ENCODE assay signal across 20 mouse cellular contexts in the genomic region with DNA sequence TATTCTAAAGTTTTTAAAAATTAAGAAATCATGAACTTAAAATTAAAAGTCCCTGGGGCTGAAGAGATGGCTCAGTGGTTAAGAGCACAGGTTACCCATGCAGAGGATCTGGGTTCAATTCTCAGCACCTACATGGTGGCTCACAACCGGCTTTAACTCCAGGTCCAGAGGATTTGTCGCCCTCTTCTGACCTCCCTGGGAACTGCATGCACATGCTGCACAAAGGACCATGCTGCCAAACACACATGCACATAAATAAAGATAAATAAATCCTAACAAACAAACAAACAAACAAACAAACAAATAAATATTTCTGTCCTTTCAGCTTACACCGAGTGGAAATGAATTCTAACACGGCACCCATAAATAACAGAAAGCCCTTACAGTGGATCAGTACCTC. TPM values are rescaled to one million over a fixed set of nuclear protein-coding genes. Genes with fewer than 3 reads are reported as not detected.
A peak's percentile ranks its signal among the peaks of the same experiment; 100 is the strongest.
DNase-seq lines count a peak whose midpoint lies in the region; ATAC-seq and TF ChIP-seq lines count a peak whose summit lies in the region.
"Had no signal": no experiment of that assay in that cellular context is flagged by ENCODE, and none has a peak within 500 bp of the region (broad histone marks: within the 10 kb centered on the region; RNA-seq: fewer than 3 reads in every experiment).

No protein-coding gene starts in this region.

- 84% methylated on average over 4 of the region's 4 CpGs for WGBS in kidney, postnatal 0 days
- 78% methylated on average over 4 of the region's 4 CpGs for WGBS in lung, postnatal 0 days
- 86% methylated on average over 4 of the region's 4 CpGs for WGBS in stomach, postnatal 0 days

- no peaks in the 10 kb centered on the region for H3K9me3 ChIP-seq in kidney, postnatal 0 days (replicated peaks; ENCODE audit: low read length)
- no peaks in the 10 kb centered on the region for H3K9me3 ChIP-seq in lung, postnatal 0 days (ENCODE audit: low read length)
- no peaks in the 10 kb centered on the region for H3K9me3 ChIP-seq in ES-E14 (ENCODE audit: control insufficient read depth, insufficient read depth, low read depth, low read length)
- H3K9me3 ChIP-seq in stomach, postnatal 0 days (ENCODE audit: control insufficient read depth, low read length): peaks cover 4% of the 10 kb centered on the region; the same call in 1 of the 2 replicates
- H3K9me3 ChIP-seq: forebrain, embryonic 12.5 days; heart, embryonic 15.5 days; hindbrain, embryonic 10.5 days; neural tube, embryonic 12.5 days had no signal

- H3K9ac ChIP-seq in kidney, postnatal 0 days (ENCODE audit: low read depth, low read length): no peak overlapping the region
- no peak overlapping the region for H3K9ac ChIP-seq in lung, postnatal 0 days (replicated peaks; ENCODE audit: low read depth)
- H3K9ac ChIP-seq in ES-E14 (ENCODE audit: insufficient read depth, low read depth, low read length, poor library complexity, severe bottlenecking): no peak overlapping the region
- H3K9ac ChIP-seq in stomach, postnatal 0 days (ENCODE audit: low read length): no peak overlapping the region
- H3K9ac ChIP-seq: forebrain, embryonic 12.5 days; heart, embryonic 15.5 days; neural tube, embryonic 12.5 days had no signal

- H3K4me2 ChIP-seq in kidney, postnatal 0 days (ENCODE audit: low read length): no peak overlapping the region
- H3K4me2 ChIP-seq in lung, postnatal 0 days (replicated peaks; ENCODE audit: low read depth, low read length): no peak overlapping the region
- no peak overlapping the region for H3K4me2 ChIP-seq in stomach, postnatal 0 days (replicated peaks; ENCODE audit: low read depth)
- H3K4me2 ChIP-seq: forebrain, embryonic 12.5 days; heart, embryonic 15.5 days; neural tube, embryonic 12.5 days had no signal

- H3K27ac ChIP-seq in kidney, postnatal 0 days: no peak overlapping the region
- H3K27ac ChIP-seq in lung, postnatal 0 days (ENCODE audit: low read length): no peak overlapping the region
- H3K27ac ChIP-seq in ES-E14 (ENCODE audit: insufficient read depth, low read depth, low read length, poor library complexity, severe bottlenecking): no peak overlapping the region
- H3K27ac ChIP-seq in stomach, postnatal 0 days (replicated peaks): no peak overlapping the region
- H3K27ac ChIP-seq: forebrain, embryonic 12.5 days; heart, embryonic 15.5 days; hindbrain, embryonic 10.5 days; neural tube, embryonic 12.5 days had no signal

- peaks cover 7% of the 10 kb centered on the region for H3K4me1 ChIP-seq in kidney, postnatal 0 days (replicated peaks; ENCODE audit: insufficient read depth, low read length)
- no peaks in the 10 kb centered on the region; the same call in 1 of the 2 replicates for H3K4me1 ChIP-seq in lung, postnatal 0 days (ENCODE audit: insufficient read depth, low read depth, low read length)
- H3K4me1 ChIP-seq in ES-E14 (ENCODE audit: control insufficient read depth in 2 of 2, insufficient read depth in 2 of 2, low read length in 2 of 2, poor library complexity in 1 of 2): peaks cover 0 to 5% of the 10 kb centered on the region in 2 experiments; a peak in 1 of 4 replicates
- H3K4me1 ChIP-seq in stomach, postnatal 0 days (replicated peaks; ENCODE audit: control insufficient read depth, insufficient read depth): no peaks in the 10 kb centered on the region

- no peak for TF ChIP-seq EP300 in lung, postnatal 0 days (IDR thresholded peaks at IDR 0.05)
- TF ChIP-seq EP300 in stomach, postnatal 0 days (optimal IDR thresholded peaks at IDR 0.05): no peak

- in situ Hi-C loops in ES-E14 (cut with MboI; ENCODE audit: low sequenced_read_pairs in 2 of 2, unreplicated experiment in 2 of 2): no loop called here

- no peak for ATAC-seq in kidney, postnatal 0 days (replicated peaks; ENCODE audit: low FRiP score, low read depth)
- ATAC-seq in lung, postnatal 0 days: no peak
- no peak for ATAC-seq in stomach, postnatal 0 days (ENCODE audit: low FRiP score, low TSS enrichment)

- H3K36me3 ChIP-seq in kidney, postnatal 0 days (ENCODE audit: insufficient read depth, low read length): no peaks in the 10 kb centered on the region
- no peaks in the 10 kb centered on the region for H3K36me3 ChIP-seq in lung, postnatal 0 days (ENCODE audit: insufficient read depth, low read length)
- no peaks in the 10 kb centered on the region for H3K36me3 ChIP-seq in ES-E14 (ENCODE audit: control insufficient read depth, insufficient read depth, low read length, poor library complexity, severe bottlenecking)
- no peaks in the 10 kb centered on the region for H3K36me3 ChIP-seq in stomach, postnatal 0 days (ENCODE audit: control insufficient read depth, insufficient read depth, low read length)
- H3K36me3 ChIP-seq: forebrain, embryonic 12.5 days; heart, embryonic 15.5 days; hindbrain, embryonic 10.5 days; neural tube, embryonic 12.5 days had no signal

- H3K27me3 ChIP-seq in kidney, postnatal 0 days (ENCODE audit: insufficient read depth, low read length): no peaks in the 10 kb centered on the region
- no peaks in the 10 kb centered on the region for H3K27me3 ChIP-seq in lung, postnatal 0 days (replicated peaks; ENCODE audit: insufficient read depth, low read length)
- H3K27me3 ChIP-seq in stomach, postnatal 0 days (ENCODE audit: control insufficient read depth, insufficient read depth, low read length): no peaks in the 10 kb centered on the region
- H3K27me3 ChIP-seq: neural tube, embryonic 12.5 days had no signal

- TF ChIP-seq CTCF in kidney, postnatal 0 days (IDR thresholded peaks at IDR 0.05; ENCODE audit: low read depth): peak; percentile 25
- peak; percentile 30 for TF ChIP-seq CTCF in lung, postnatal 0 days (IDR thresholded peaks at IDR 0.05)
- peak; percentile 25; the same call in 1 of the 2 replicates for TF ChIP-seq CTCF in stomach, postnatal 0 days (IDR thresholded peaks at IDR 0.05; ENCODE audit: low read depth)

- no peak overlapping the region for H3K4me3 ChIP-seq in kidney, postnatal 0 days (replicated peaks; ENCODE audit: low read depth, low read length)
- H3K4me3 ChIP-seq in lung, postnatal 0 days (ENCODE audit: low read depth, low read length): no peak overlapping the region
- no peak overlapping the region for H3K4me3 ChIP-seq in ES-E14 (ENCODE audit: insufficient read depth in 1 of 2, low read depth in 1 of 2, low read length in 2 of 2, poor library complexity in 1 of 2, severe bottlenecking in 1 of 2)
- H3K4me3 ChIP-seq in stomach, postnatal 0 days (ENCODE audit: low read depth, low read length): no peak overlapping the region
- H3K4me3 ChIP-seq: forebrain, embryonic 12.5 days; heart, embryonic 15.5 days; hindbrain, embryonic 10.5 days; neural tube, embryonic 12.5 days had no signal

- DNase-seq in kidney, postnatal 0 days (ENCODE audit: low spot score): no peak
- DNase-seq in kidney, postnatal 10 days: no peak
- no peak for DNase-seq in lung, postnatal 0 days (ENCODE audit: low spot score)
- DNase-seq in lung, postnatal 25 days (ENCODE audit: low spot score): no peak
- DNase-seq in ES-E14 (ENCODE audit: low read depth, low spot score): no peak
- DNase-seq in stomach, postnatal 0 days (ENCODE audit: low spot score): no peak
- DNase-seq in frontal cortex, postnatal 36 days (ENCODE audit: low spot score in 2 of 2): no peak
- DNase-seq: adrenal gland, adult 2 months; cerebellum, adult 11 months; cerebellum, postnatal 14 days; heart, adult 18-20 months; kidney, postnatal 14 days; layer of hippocampus, adult 9-11 months; lung, postnatal 10 days; right cerebral cortex, postnatal 25 days had no signal

TF ChIP-seq in ES-E14, 5 proteins besides CTCF, POLR2A, EP300 and RAD21:
- 0 out of 2 replicates have a peak, but pooled peaks have one; percentile 1 for TF ChIP-seq ZC3H11A (IDR thresholded peaks at IDR 0.05; ENCODE audit: borderline replicate concordance, low read depth, low read length)
- TF ChIP-seq ZNF384 (IDR thresholded peaks at IDR 0.05; ENCODE audit: low read depth, low read length): no peak
- TF ChIP-seq MAFK (IDR thresholded peaks at IDR 0.05; ENCODE audit: insufficient read depth, low read depth, low read length): no peak
- no peak for TF ChIP-seq HCFC1 (IDR thresholded peaks at IDR 0.05; ENCODE audit: borderline replicate concordance, insufficient read depth, low read length)
- no peak for TF ChIP-seq CHD2 (IDR thresholded peaks at IDR 0.05; ENCODE audit: low read depth, low read length)
TF ChIP-seq in ES-E14: peak in this region for 1.

RNA-seq across cellular contexts. Expression of a gene that starts 55.0 kb away (rescaled TPM):
- 14.1 and 16.8 TPM in 2 replicates for polyA plus RNA-seq in kidney, postnatal 0 days (2015; fragmentation: Nextera tagmentation; extraction: Ambion mirVana)
- 4.7 and 5.9 TPM in 2 replicates for polyA plus RNA-seq in lung, postnatal 0 days (2015; fragmentation: Nextera tagmentation; extraction: Ambion mirVana)
- total RNA-seq in ES-E14 (2012; rRNA removed): 2.7 and 3.5 TPM in 2 replicates
- polyA plus RNA-seq in stomach, postnatal 0 days (2015; fragmentation: Nextera tagmentation; extraction: Ambion mirVana): 1.3 and 1.8 TPM in 2 replicates
- total RNA-seq: monocyte, adult 5-6 weeks had no signal
